In the genomic region with DNA sequence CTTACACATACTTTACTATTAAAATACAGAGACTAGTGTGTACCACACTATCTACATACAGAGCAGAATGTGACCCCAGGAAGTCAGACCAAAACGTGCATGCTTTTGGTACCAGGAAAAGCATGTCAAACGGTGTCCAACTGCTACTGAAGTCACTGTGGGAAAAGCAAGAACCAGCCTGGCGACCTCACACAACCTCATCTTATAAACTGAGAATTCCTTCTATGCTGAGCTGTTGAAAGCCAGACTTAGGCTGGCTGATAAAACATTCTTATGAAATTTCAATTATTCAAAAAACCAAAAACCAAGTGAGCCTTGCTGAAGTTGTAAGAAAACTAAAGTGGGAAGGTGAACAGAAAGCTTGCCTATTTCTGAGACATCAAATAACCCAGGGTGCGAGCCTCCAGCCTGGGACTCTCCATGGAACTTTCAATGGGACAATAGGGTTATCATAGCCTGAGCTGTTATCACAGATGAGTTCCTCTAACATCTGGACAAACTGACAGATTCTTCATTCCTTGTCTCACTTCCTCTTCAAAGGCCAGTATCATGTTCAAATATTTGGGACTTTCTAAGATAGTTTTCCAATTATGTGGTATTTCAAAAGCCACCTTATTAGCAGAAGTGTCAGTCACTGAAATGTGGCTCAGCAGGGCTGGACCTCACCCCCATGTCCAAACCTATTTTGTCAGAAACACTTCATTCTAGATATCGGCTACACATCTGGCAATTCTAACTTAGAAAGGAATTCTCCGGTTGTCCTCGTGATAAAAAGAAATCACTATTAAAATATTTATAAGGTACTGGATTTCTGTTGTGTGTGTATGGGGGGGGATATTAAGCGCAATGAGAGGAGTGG, we compare ENCODE assay signal across 25 mouse cellular contexts.
DNase-seq lines count a peak whose midpoint lies in the region; ATAC-seq and TF ChIP-seq lines count a peak whose summit lies in the region.
"Had no signal": no experiment of that assay in that cellular context is flagged by ENCODE, and none has a peak within 500 bp of the region (broad histone marks: within the 10 kb centered on the region; RNA-seq: fewer than 3 reads in every experiment).

No protein-coding gene starts in this region.

- no peaks in the 10 kb centered on the region for H3K9me3 ChIP-seq in forebrain, embryonic 10.5 days
- H3K9me3 ChIP-seq in forebrain, embryonic 16.5 days (ENCODE audit: control insufficient read depth, low read length), result no peaks in the 10 kb centered on the region
- no peaks in the 10 kb centered on the region for H3K9me3 ChIP-seq in midbrain, embryonic 13.5 days
- no peaks in the 10 kb centered on the region for H3K9me3 ChIP-seq in midbrain, embryonic 14.5 days (ENCODE audit: control insufficient read depth, low read length)
- H3K9me3 ChIP-seq: hindbrain, embryonic 10.5 days; hindbrain, embryonic 15.5 days; limb, embryonic 13.5 days; megakaryocyte, embryonic 14.5 days; midbrain, embryonic 15.5 days; neural tube, embryonic 13.5 days had no signal

- no peaks in the 10 kb centered on the region for H3K36me3 ChIP-seq in forebrain, embryonic 10.5 days (replicated peaks)
- H3K36me3 ChIP-seq in forebrain, embryonic 16.5 days (ENCODE audit: control insufficient read depth, insufficient read depth), result no peaks in the 10 kb centered on the region
- H3K36me3 ChIP-seq in midbrain, embryonic 13.5 days, result no peaks in the 10 kb centered on the region
- no peaks in the 10 kb centered on the region for H3K36me3 ChIP-seq in midbrain, embryonic 14.5 days (ENCODE audit: control insufficient read depth, insufficient read depth, low read length)
- H3K36me3 ChIP-seq in kidney, adult 2 months (ENCODE audit: control insufficient read depth, insufficient read depth, low read length), result no peaks in the 10 kb centered on the region
- H3K36me3 ChIP-seq: hindbrain, embryonic 10.5 days; hindbrain, embryonic 15.5 days; limb, embryonic 13.5 days; midbrain, embryonic 15.5 days; neural tube, embryonic 13.5 days had no signal

- H3K4me1 ChIP-seq in forebrain, embryonic 10.5 days, result peaks cover 94% of the 10 kb centered on the region
- H3K4me1 ChIP-seq in forebrain, embryonic 16.5 days (replicated peaks; ENCODE audit: control insufficient read depth, insufficient read depth, low read length), result peaks cover 40% of the 10 kb centered on the region
- H3K4me1 ChIP-seq in midbrain, embryonic 13.5 days (replicated peaks), result peaks cover 66% of the 10 kb centered on the region
- H3K4me1 ChIP-seq in midbrain, embryonic 14.5 days (ENCODE audit: control insufficient read depth, insufficient read depth, low read length), result peaks cover 51% of the 10 kb centered on the region
- H3K4me1 ChIP-seq in kidney, adult 2 months (ENCODE audit: control insufficient read depth, insufficient read depth, low read length), result no peaks in the 10 kb centered on the region
- H3K4me1 ChIP-seq: megakaryocyte, embryonic 14.5 days had no signal

- ATAC-seq in forebrain, embryonic 16.5 days, result no peak
- ATAC-seq in midbrain, embryonic 13.5 days, result no peak
- no peak for ATAC-seq in midbrain, embryonic 14.5 days (ENCODE audit: low FRiP score, low TSS enrichment)
- ATAC-seq: forebrain, postnatal 0 days; midbrain, embryonic 15.5 days had no signal

- no peak for DNase-seq in forebrain, embryonic 10.5 days (ENCODE audit: extremely low spot score, low spot score)
- no peak for DNase-seq in midbrain, embryonic 14.5 days
- peak; percentile 42 for DNase-seq in lung, postnatal 10 days
- DNase-seq in kidney, adult 2 months, result no peak
- DNase-seq in spleen, postnatal 36 days (ENCODE audit: low spot score in 2 of 2), result no peak
- DNase-seq: adrenal gland, postnatal 10 days; cerebellum, adult 8-10 months; cerebellum, postnatal 25 days; forebrain, postnatal 0 days; heart, postnatal 14 days; kidney, adult 18-20 months; kidney, postnatal 36 days; thymus, postnatal 4 days had no signal

- TF ChIP-seq CTCF in kidney, adult 2 months (conservative IDR thresholded peaks at IDR 0.05; ENCODE audit: insufficient read depth, insufficient read length, low read depth, low read length), result no peak

- no peak for TF ChIP-seq POLR2A in kidney, adult 2 months (IDR thresholded peaks at IDR 0.05; ENCODE audit: low read depth, low read length)

- no peak overlapping the region for H3K4me3 ChIP-seq in forebrain, embryonic 10.5 days
- H3K4me3 ChIP-seq in forebrain, embryonic 16.5 days (replicated peaks; ENCODE audit: low read length), result no peak overlapping the region
- no peak overlapping the region for H3K4me3 ChIP-seq in midbrain, embryonic 13.5 days (replicated peaks)
- no peak overlapping the region for H3K4me3 ChIP-seq in midbrain, embryonic 14.5 days (replicated peaks; ENCODE audit: low read depth, low read length)
- H3K4me3 ChIP-seq in kidney, adult 2 months (ENCODE audit: insufficient read depth, low read depth, low read length), result no peak overlapping the region
- H3K4me3 ChIP-seq: hindbrain, embryonic 10.5 days; hindbrain, embryonic 15.5 days; layer of hippocampus, adult 2 months; limb, embryonic 13.5 days; megakaryocyte, embryonic 14.5 days; midbrain, embryonic 15.5 days; myocyte; neural tube, embryonic 13.5 days had no signal

- H3K9ac ChIP-seq in forebrain, embryonic 16.5 days (replicated peaks; ENCODE audit: low read depth, low read length), result no peak overlapping the region
- no peak overlapping the region for H3K9ac ChIP-seq in midbrain, embryonic 13.5 days (replicated peaks)
- no peak overlapping the region for H3K9ac ChIP-seq in midbrain, embryonic 14.5 days (replicated peaks; ENCODE audit: low read length)
- H3K9ac ChIP-seq: forebrain, postnatal 0 days; hindbrain, embryonic 15.5 days; limb, embryonic 13.5 days; midbrain, embryonic 15.5 days; neural tube, embryonic 13.5 days had no signal

- no peak overlapping the region for H3K4me2 ChIP-seq in forebrain, embryonic 16.5 days (ENCODE audit: low read length)
- H3K4me2 ChIP-seq in midbrain, embryonic 13.5 days (replicated peaks), result no peak overlapping the region
- no peak overlapping the region for H3K4me2 ChIP-seq in midbrain, embryonic 14.5 days (ENCODE audit: low read length)
- H3K4me2 ChIP-seq: hindbrain, embryonic 15.5 days; limb, embryonic 13.5 days; liver, embryonic 11.5 days; midbrain, embryonic 15.5 days; neural tube, embryonic 13.5 days had no signal

- peak overlapping the region; percentile 1; the same call in 1 of the 2 replicates for H3K27ac ChIP-seq in forebrain, embryonic 10.5 days
- H3K27ac ChIP-seq in forebrain, embryonic 16.5 days (ENCODE audit: low read length), result no peak overlapping the region
- H3K27ac ChIP-seq in midbrain, embryonic 13.5 days, result 0 out of 2 replicates have a peak overlapping the region, but pooled peaks have one; percentile 3
- H3K27ac ChIP-seq in midbrain, embryonic 14.5 days (replicated peaks; ENCODE audit: low read depth, low read length), result no peak overlapping the region
- H3K27ac ChIP-seq in kidney, adult 2 months (ENCODE audit: insufficient read depth, low read depth, low read length), result no peak overlapping the region
- H3K27ac ChIP-seq: hindbrain, embryonic 10.5 days; hindbrain, embryonic 15.5 days; layer of hippocampus, adult 2 months; limb, embryonic 13.5 days; midbrain, embryonic 15.5 days; neural tube, embryonic 13.5 days had no signal

- no peaks in the 10 kb centered on the region for H3K27me3 ChIP-seq in forebrain, embryonic 10.5 days (ENCODE audit: poor library complexity, severe bottlenecking)
- no peaks in the 10 kb centered on the region for H3K27me3 ChIP-seq in forebrain, embryonic 16.5 days (replicated peaks; ENCODE audit: control insufficient read depth, insufficient read depth, low read length)
- no peaks in the 10 kb centered on the region for H3K27me3 ChIP-seq in midbrain, embryonic 13.5 days
- no peaks in the 10 kb centered on the region for H3K27me3 ChIP-seq in midbrain, embryonic 14.5 days (ENCODE audit: control insufficient read depth, insufficient read depth, low read length)
- H3K27me3 ChIP-seq in kidney, adult 2 months (replicated peaks; ENCODE audit: control insufficient read depth, insufficient read depth, low read length), result no peaks in the 10 kb centered on the region
- H3K27me3 ChIP-seq: CH12.LX; hindbrain, embryonic 15.5 days; limb, embryonic 13.5 days; megakaryocyte, embryonic 14.5 days; midbrain, embryonic 15.5 days; neural tube, embryonic 13.5 days had no signal

- 80% methylated on average over 8 of the region's 8 CpGs for WGBS in forebrain, embryonic 10.5 days
- WGBS in forebrain, embryonic 16.5 days, result 76% methylated on average over 8 of the region's 8 CpGs
- 67% methylated on average over 8 of the region's 8 CpGs for WGBS in midbrain, embryonic 13.5 days
- WGBS in midbrain, embryonic 14.5 days, result 64% methylated on average over 8 of the region's 8 CpGs
- 79% methylated on average over 8 of the region's 8 CpGs for whole genome bisulfite sequencing in kidney, adult 2 months

Comparison
In these comparisons a context has a peak if more than half of its experiments do, and no peak if none do; other contexts are left out.
1. H3K27ac ChIP-seq: peak in forebrain, embryonic 10.5 days (single experiment) and midbrain, embryonic 13.5 days (single experiment); none in forebrain, embryonic 16.5 days (single experiment), midbrain, embryonic 14.5 days (single experiment) and kidney, adult 2 months (single experiment).